Mouse (Mus musculus): ENCODE data around the gene Olfr129. TPM values are rescaled to one million over a fixed set of nuclear protein-coding genes. Genes with fewer than 3 reads are reported as not detected.

The Olfr129 gene
- total RNA-seq (2022), result not detected

DNA sequence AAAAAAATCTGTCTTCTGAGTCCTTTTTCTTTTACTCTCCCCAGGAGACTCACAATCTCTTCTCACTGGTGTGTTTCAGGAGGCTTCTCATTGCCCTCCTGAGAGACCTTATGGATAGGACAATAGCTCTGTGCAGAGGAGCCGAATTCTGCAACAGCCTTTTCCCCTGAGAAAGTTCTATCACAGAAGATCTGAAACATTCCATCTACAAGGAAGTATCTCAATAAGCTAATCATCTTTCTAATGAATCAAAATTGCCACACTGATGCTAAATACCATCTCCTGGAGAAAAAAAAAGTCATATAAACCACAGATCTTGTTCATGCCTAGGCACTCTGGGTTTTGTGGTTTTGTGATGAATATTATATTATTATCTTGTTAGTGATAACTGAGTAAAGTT is at the start of gene Olfr129:
Gene Olfr129 (minus strand): TSS at position 101 of the 400 bp plus-strand sequence.
- no peak for DNase-seq (ENCODE audit: low spot score in 2 of 2)

GRCm38 (mm10) chr17:38088593-38088992 is 28.7 kb upstream of the Olfr129 start, which contains the start of gene Olfr131:
TSS of gene Olfr131 (minus strand) at chr17:38088693.
- no peak for DNase-seq (ENCODE audit: low spot score in 2 of 2)

GRCm38 (mm10) chr17:38082364-38082763 is 22.5 kb upstream of the Olfr129 start:
- DNase-seq (ENCODE audit: low spot score in 2 of 2), result no peak

GRCm38 (mm10) chr17:38063621-38064020 is 3.7 kb upstream of the Olfr129 start, which contains the start of gene Olfr130:
TSS of gene Olfr130 (plus strand) at chr17:38063921.
- no peak for DNase-seq (ENCODE audit: low spot score in 2 of 2)

DNA sequence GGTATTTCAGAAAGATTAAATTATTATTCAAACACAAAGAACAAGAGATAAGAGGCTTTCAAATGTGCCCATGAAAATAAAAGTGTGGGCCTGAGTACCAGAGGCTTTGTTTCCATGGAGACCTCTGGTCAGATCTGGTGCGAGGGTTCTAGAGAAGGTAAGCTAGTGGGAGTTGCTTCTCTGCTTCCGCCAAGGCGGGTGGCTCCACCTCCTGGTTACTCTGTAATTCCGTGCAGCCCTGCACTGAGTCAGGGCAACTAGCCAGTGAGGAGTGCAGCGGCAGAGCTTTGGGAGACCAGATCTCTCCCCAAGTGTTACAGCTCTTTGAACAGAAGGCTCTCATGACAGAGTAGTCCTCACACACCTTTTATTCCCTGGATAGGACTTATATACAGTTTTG is 33.6 kb downstream of the Olfr129 start:
- no peak for DNase-seq (ENCODE audit: low spot score in 2 of 2)

- no peak for DNase-seq (ENCODE audit: low spot score in 2 of 2)
These were observed 43.5 kb downstream of the Olfr129 start for GRCm38 (mm10) chr17:38016341-38016740.

- no peak for DNase-seq (ENCODE audit: low spot score in 2 of 2)
These were observed 54.9 kb downstream of the Olfr129 start for GRCm38 (mm10) chr17:38004996-38005395.

Other genes with a start within 250 kb of the Olfr129 start
- not detected for gene Olfr125, start 227.1 kb downstream of the Olfr129 start, total RNA-seq (2022)
- gene Olfr126, start 212.6 kb downstream of the Olfr129 start, total RNA-seq (2022), result not detected
- not detected for gene Olfr127, start 159.6 kb downstream of the Olfr129 start, total RNA-seq (2022)
- not detected for gene Olfr128, start 139.5 kb downstream of the Olfr129 start, total RNA-seq (2022)
- gene Olfr761, start 107.0 kb downstream of the Olfr129 start, total RNA-seq (2022), result not detected
- not detected for gene Olfr130, start 3.8 kb upstream of the Olfr129 start, total RNA-seq (2022)
- gene Olfr131, start 28.6 kb upstream of the Olfr129 start, total RNA-seq (2022), result not detected
- not detected for gene Olfr132, start 74.4 kb upstream of the Olfr129 start, total RNA-seq (2022)
- not detected for gene Olfr133, start 85.2 kb upstream of the Olfr129 start, total RNA-seq (2022)
- gene Olfr134, start 111.3 kb upstream of the Olfr129 start, total RNA-seq (2022), result not detected
- gene Olfr135, start 144.3 kb upstream of the Olfr129 start, total RNA-seq (2022), result not detected
- not detected for gene Olfr138, start 201.0 kb upstream of the Olfr129 start, total RNA-seq (2022)
- not detected for gene Olfr137, start 247.5 kb upstream of the Olfr129 start, total RNA-seq (2022)

Measured in gastrocnemius, adult 8-10 months (tissue).